In the genomic region with DNA sequence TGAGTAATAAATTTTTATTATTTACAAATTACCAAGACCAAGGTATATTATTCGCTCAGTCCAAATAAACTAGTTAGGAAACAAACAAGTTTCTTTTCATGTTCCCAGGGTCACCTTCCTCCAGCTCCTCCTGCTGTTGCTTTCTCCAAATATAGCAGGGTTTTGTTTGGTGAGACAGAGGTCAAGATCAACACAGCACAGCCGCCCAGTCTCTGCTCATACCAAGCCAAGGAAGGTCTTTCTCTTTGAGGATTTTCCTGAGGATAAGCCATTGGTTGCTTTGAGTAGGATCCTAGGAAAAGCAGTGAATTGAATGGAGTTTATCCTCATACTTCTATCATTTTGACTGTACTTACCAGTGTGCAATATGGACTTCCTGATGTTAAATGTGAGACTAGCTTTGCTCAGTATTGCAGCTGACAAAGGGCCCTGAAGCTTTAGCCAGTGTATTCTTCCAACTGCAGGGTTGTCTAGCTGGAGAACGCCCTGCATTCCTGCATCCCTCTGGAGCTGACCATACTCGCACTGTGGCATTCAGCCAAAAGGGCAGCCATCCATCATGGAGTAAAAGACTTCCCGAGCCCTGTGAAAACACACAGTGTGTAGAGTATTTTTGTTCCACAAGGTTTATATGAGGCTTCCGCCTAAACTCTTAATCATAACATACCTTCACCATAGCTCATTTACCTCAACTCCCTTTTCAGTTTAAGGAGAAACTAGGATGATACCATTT, we compare ENCODE assay signal across 10 mouse cellular contexts. TPM values are rescaled to one million over a fixed set of nuclear protein-coding genes. Genes with fewer than 3 reads are reported as not detected.
DNase-seq lines count a peak whose midpoint lies in the region; ATAC-seq lines count a peak whose summit lies in the region.
"Had no signal": no experiment of that assay in that cellular context is flagged by ENCODE, and none has a peak within 500 bp of the region (broad histone marks: within the 10 kb centered on the region; RNA-seq: fewer than 3 reads in every experiment).

No protein-coding gene starts in this region.

- peak overlapping the region; percentile 56; the same call in 1 of the 2 replicates for H3K27ac ChIP-seq in lung, embryonic 15.5 days
- H3K27ac ChIP-seq: macrophage had no signal

- peak; percentile 89 for ATAC-seq in lung, embryonic 15.5 days (ENCODE audit: borderline replicate concordance, extremely low read depth, low FRiP score, low TSS enrichment)

- no peaks in the 10 kb centered on the region for H3K9me3 ChIP-seq in lung, embryonic 15.5 days

- DNase-seq in gastrocnemius, postnatal 10 days = peak; percentile 44
- no peak for DNase-seq in gastrocnemius, adult 8-10 months (ENCODE audit: low spot score in 2 of 2)
- peak; percentile 52 for DNase-seq in 3T3-L1 (ENCODE audit: low read depth, low spot score)
- peak; percentile 41 for DNase-seq in embryo, embryonic 11 days
- DNase-seq in frontal cortex, postnatal 10 days (ENCODE audit: low spot score in 2 of 2) = no peak
- DNase-seq in spleen, postnatal 4 days (ENCODE audit: low spot score in 2 of 2) = no peak
- DNase-seq in right cerebral cortex, postnatal 36 days (ENCODE audit: low spot score in 2 of 2) = no peak

- no peaks in the 10 kb centered on the region for H3K27me3 ChIP-seq in lung, embryonic 15.5 days

- H3K4me2 ChIP-seq in lung, embryonic 15.5 days = no peak overlapping the region

- H3K4me1 ChIP-seq in lung, embryonic 15.5 days = peaks cover 15% of the 10 kb centered on the region

- H3K36me3 ChIP-seq in lung, embryonic 15.5 days = no peaks in the 10 kb centered on the region

- no peak overlapping the region for H3K4me3 ChIP-seq in lung, embryonic 15.5 days
- H3K4me3 ChIP-seq: erythroblast, embryonic 14.5 days had no signal

- no peak overlapping the region for H3K9ac ChIP-seq in lung, embryonic 15.5 days

- WGBS in lung, embryonic 15.5 days = 21% methylated on average over 6 of the region's 6 CpGs

RNA-seq across cellular contexts. Expression of gene Col4a3, which starts 10.3 kb away (rescaled TPM):
- total RNA-seq in gastrocnemius, postnatal 10 days (2021) = 1 to 10 TPM in 1 of 2 experiments, under 1 TPM in 1; 0.88 to 1.9 TPM
- total RNA-seq in gastrocnemius, adult 8-10 months (2022) = 1 to 10 TPM in 1 of 4 experiments, under 1 TPM in 3; 0.44 to 1.3 (median 0.66) TPM
- 4.3 and 5.4 TPM in 2 replicates for polyA plus RNA-seq in lung, embryonic 15.5 days (2015; fragmentation: Nextera tagmentation; extraction: Ambion mirVana)
- polyA plus RNA-seq: macrophage had no signal

RNA-seq across cellular contexts. Expression of gene Col4a4, which starts 10.4 kb away (rescaled TPM):
- total RNA-seq in gastrocnemius, postnatal 10 days (2021) = 1 to 10 TPM; 2.0 to 2.1 TPM
- total RNA-seq in gastrocnemius, adult 8-10 months (2022) = under 1 TPM; 0.39 to 0.97 (median 0.74) TPM
- polyA plus RNA-seq in lung, embryonic 15.5 days (2015; fragmentation: Nextera tagmentation; extraction: Ambion mirVana) = 11.3 and 12.7 TPM in 2 replicates
- polyA plus RNA-seq: erythroblast, embryonic 14.5 days; macrophage had no signal

Comparison
In these comparisons a context has a peak if more than half of its experiments do, and no peak if none do; other contexts are left out.
1. DNase-seq: peak in gastrocnemius, postnatal 10 days (single experiment), 3T3-L1 (single experiment) and embryo, embryonic 11 days (single experiment); none in gastrocnemius, adult 8-10 months (0 of 2), frontal cortex, postnatal 10 days (0 of 2), spleen, postnatal 4 days (0 of 2) and right cerebral cortex, postnatal 36 days (0 of 2).